Mouse (Mus musculus): ENCODE data around the gene BC049762.

GRCm38 (mm10) chr11:51220308-51220707 lies 42.5 kb downstream of the BC049762 start, which contains the start of gene Gm12569:
- TF ChIP-seq POLR2A (IDR thresholded peaks at IDR 0.05; ENCODE audit: control insufficient read depth, low read depth, low read length) (no peak), CTCF (IDR thresholded peaks at IDR 0.05; ENCODE audit: control insufficient read depth, insufficient read depth, insufficient replicate concordance, low read depth, low read length) (no peak)

Measured in testis, adult 2 months (tissue).